Mouse (Mus musculus): ENCODE results near the gene Stra6. TPM values are rescaled to one million over a fixed set of nuclear protein-coding genes. Genes with fewer than 3 reads are reported as not detected.

Gene Stra6
- polyA plus RNA-seq (2012; fragmentation: generic; extraction: Trizol) = 1 to 10 TPM in 1 of 2 experiments, under 1 TPM in 1; 0.15 to 4.2 TPM

GRCm38 (mm10) chr9:58063531-58063930 is at the start of gene Stra6:
Gene Stra6, plus strand, starts transcription at chr9:58063788.

GRCm38 (mm10) chr9:58118671-58119070 is 55.1 kb downstream of the Stra6 start, which contains the start of gene Ccdc33:
Gene Ccdc33, minus strand, starts transcription at chr9:58118823.

Other genes starting within 250 kb of the Stra6 start
- gene Arid3b, start 227.0 kb upstream of the Stra6 start, polyA plus RNA-seq (2012; fragmentation: generic; extraction: Trizol) = 1 to 10 TPM in 1 of 2 experiments, under 1 TPM in 1; 0.41 to 1.1 TPM
- 10 to 100 TPM; 82.1 to 87.2 TPM for gene Ubl7, start 152.8 kb upstream of the Stra6 start, polyA plus RNA-seq (2012; fragmentation: generic; extraction: Trizol)
- gene Sema7a, start 123.7 kb upstream of the Stra6 start, polyA plus RNA-seq (2012; fragmentation: generic; extraction: Trizol) = 1 to 10 TPM; 2.6 to 4.8 TPM
- not detected for gene Cyp11a1, start 57.4 kb upstream of the Stra6 start, polyA plus RNA-seq (2012; fragmentation: generic; extraction: Trizol)
- gene Ccdc33, start 55.0 kb downstream of the Stra6 start, polyA plus RNA-seq (2012; fragmentation: generic; extraction: Trizol) = under 1 TPM in 1 of 2 experiments, not detected in 1; 0.14 TPM
- gene Islr, start 140.5 kb downstream of the Stra6 start, polyA plus RNA-seq (2012; fragmentation: generic; extraction: Trizol) = 100 to 1,000 TPM in 1 of 2 experiments, under 1 TPM in 1; 0.76 to 401 TPM
- gene Islr2, start 140.5 kb downstream of the Stra6 start, polyA plus RNA-seq (2012; fragmentation: generic; extraction: Trizol) = under 1 TPM in 1 of 2 experiments, not detected in 1; 0.05 TPM
- gene Pml, start 186.0 kb downstream of the Stra6 start, polyA plus RNA-seq (2012; fragmentation: generic; extraction: Trizol) = 10 to 100 TPM; 21.4 to 22.8 TPM
- 10 to 100 TPM in 1 of 2 experiments, 1 to 10 TPM in 1; 8.4 to 39.9 TPM for gene Stoml1, start 189.4 kb downstream of the Stra6 start, polyA plus RNA-seq (2012; fragmentation: generic; extraction: Trizol)
- gene Loxl1, start 249.4 kb downstream of the Stra6 start, polyA plus RNA-seq (2012; fragmentation: generic; extraction: Trizol) = 100 to 1,000 TPM; 112 to 610 TPM

Measured in C3H10T1/2 (cell line).